Mouse (Mus musculus) bone marrow, adult 2 months (tissue): ENCODE data around the gene Il2rb.

Experiments
- CTCF ChIP-seq: fragments of 200-500 bp; IDR thresholded peaks from 2 replicates; pipeline ENCODE4 v1.5.1; 2011; ENCODE audit warnings: low read length, control low read depth; ENCODE audit not compliant: control insufficient read depth, insufficient read depth
- POLR2A ChIP-seq: fragments of 200-500 bp; IDR thresholded peaks from 2 replicates; pipeline ENCODE4 v1.6.1; 2011; ENCODE audit warnings: low read depth, mild to moderate bottlenecking, control low read depth, low read length, borderline replicate concordance; ENCODE audit not compliant: control insufficient read depth

DNA sequence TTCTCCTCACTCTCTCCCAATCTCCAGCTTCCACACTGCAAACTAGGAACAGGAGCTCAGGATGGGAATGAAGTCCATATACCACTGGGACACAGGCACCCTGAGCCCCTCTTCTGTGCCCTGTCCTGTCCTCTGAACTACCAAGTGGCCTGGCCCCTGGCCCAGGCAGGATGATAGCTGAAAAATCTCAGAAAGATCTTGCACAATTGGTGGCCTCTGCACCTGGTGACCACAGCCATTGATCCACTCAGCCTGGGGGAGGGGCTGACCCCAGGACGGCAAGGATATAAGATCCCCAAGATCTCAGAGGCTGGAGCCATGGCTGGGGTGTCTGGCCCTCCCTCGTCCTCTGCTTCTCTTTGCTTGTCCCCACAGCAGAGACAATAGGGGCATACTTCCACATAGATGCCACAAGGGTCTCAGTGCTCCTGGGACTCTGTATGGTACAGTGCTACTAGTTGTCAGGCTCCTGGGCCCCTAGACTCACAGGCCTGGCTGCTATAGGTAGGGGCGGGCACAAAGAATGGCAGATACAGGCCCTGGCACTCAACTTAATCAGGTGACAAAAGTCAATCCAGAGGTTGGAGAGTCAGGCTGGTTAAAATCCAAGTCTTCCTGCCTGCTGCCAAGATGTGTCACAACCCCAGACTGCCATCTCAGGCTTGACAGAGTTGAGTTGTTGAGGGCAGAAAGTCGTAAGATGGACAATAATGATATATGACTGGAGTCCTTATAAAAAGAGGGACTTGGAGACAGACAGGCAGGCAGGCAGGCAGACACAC, 24.4 kb downstream of the Il2rb start:
- TF ChIP-seq POLR2A: no peak
- no peak for TF ChIP-seq CTCF
